12 mouse cellular contexts compared by ENCODE assay signal in the genomic region with DNA sequence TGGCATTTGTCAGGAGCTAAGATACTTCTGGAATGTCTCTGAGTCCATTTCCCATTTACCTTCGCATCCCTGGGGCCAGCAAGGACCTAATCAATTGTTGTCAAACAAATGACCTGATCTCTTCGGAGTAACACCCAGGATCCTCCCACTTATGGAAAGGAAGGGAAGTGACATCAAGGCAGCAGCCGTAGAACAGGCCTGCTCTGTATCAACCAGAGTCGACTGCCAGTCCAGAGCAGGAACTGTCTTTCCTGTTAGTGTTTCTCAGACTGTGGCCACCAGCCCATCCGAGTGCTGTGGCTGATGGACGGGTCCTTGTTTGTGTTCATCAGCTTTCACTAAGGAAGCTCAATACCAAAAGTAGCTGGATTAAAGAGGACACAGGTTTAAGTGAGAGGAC. TPM values are rescaled to one million over a fixed set of nuclear protein-coding genes. Genes with fewer than 3 reads are reported as not detected.
DNase-seq lines count a peak whose midpoint lies in the region; ATAC-seq and TF ChIP-seq lines count a peak whose summit lies in the region.
"Had no signal": no experiment of that assay in that cellular context is flagged by ENCODE, and none has a peak within 500 bp of the region (broad histone marks: within the 10 kb centered on the region; RNA-seq: fewer than 3 reads in every experiment).

No protein-coding gene starts in this region.

- H3K9ac ChIP-seq in hindbrain, embryonic 14.5 days = no peak overlapping the region
- no peak overlapping the region for H3K9ac ChIP-seq in hindbrain, embryonic 12.5 days
- no peak overlapping the region; the same call in 1 of the 2 replicates for H3K9ac ChIP-seq in heart, embryonic 14.5 days (ENCODE audit: low read length)

- H3K27ac ChIP-seq in hindbrain, embryonic 14.5 days = peak overlapping the region; percentile 32; the same call in 1 of the 2 replicates
- no peak overlapping the region for H3K27ac ChIP-seq in hindbrain, embryonic 12.5 days
- H3K27ac ChIP-seq in bone marrow macrophage, adult 2 months (ENCODE audit: insufficient read depth, low read depth, low read length) = peak overlapping the region; percentile 23
- H3K27ac ChIP-seq in heart, embryonic 14.5 days (replicated peaks in 1 of 2; ENCODE audit: control insufficient read depth in 1 of 2, insufficient read depth in 1 of 2, low read depth in 2 of 2, low read length in 2 of 2) = peak overlapping the region; percentile 48 to 67

- no peaks in the 10 kb centered on the region for H3K9me3 ChIP-seq in hindbrain, embryonic 14.5 days (ENCODE audit: control insufficient read depth, low read length)
- H3K9me3 ChIP-seq in hindbrain, embryonic 12.5 days (replicated peaks) = no peaks in the 10 kb centered on the region
- H3K9me3 ChIP-seq in heart, embryonic 14.5 days (ENCODE audit: control insufficient read depth, low read length) = no peaks in the 10 kb centered on the region

- no peak for ATAC-seq in hindbrain, embryonic 14.5 days (ENCODE audit: low FRiP score)
- ATAC-seq in hindbrain, embryonic 12.5 days (ENCODE audit: low FRiP score) = no peak
- ATAC-seq in heart, embryonic 14.5 days (ENCODE audit: insufficient number of reproducible peaks, insufficient read depth, low FRiP score, low read depth) = no peak

- no peaks in the 10 kb centered on the region for H3K27me3 ChIP-seq in hindbrain, embryonic 14.5 days (ENCODE audit: control insufficient read depth, insufficient read depth, low read length)
- H3K27me3 ChIP-seq in hindbrain, embryonic 12.5 days = 0 out of 2 replicates have a peak, but pooled peaks cover 4% of the 10 kb centered on the region
- H3K27me3 ChIP-seq in heart, embryonic 14.5 days (ENCODE audit: control insufficient read depth, insufficient read depth, low read length) = no peaks in the 10 kb centered on the region

- TF ChIP-seq POLR2A in bone marrow macrophage, adult 2 months (IDR thresholded peaks at IDR 0.05; ENCODE audit: borderline replicate concordance, low read depth, low read length) = no peak

- H3K36me3 ChIP-seq in hindbrain, embryonic 14.5 days (replicated peaks; ENCODE audit: control insufficient read depth, insufficient read depth) = no peaks in the 10 kb centered on the region
- no peaks in the 10 kb centered on the region for H3K36me3 ChIP-seq in hindbrain, embryonic 12.5 days
- no peaks in the 10 kb centered on the region for H3K36me3 ChIP-seq in heart, embryonic 14.5 days (ENCODE audit: control insufficient read depth, insufficient read depth, low read length)

- H3K4me3 ChIP-seq in hindbrain, embryonic 14.5 days (replicated peaks; ENCODE audit: low read length) = no peak overlapping the region
- H3K4me3 ChIP-seq in hindbrain, embryonic 12.5 days = no peak overlapping the region
- H3K4me3 ChIP-seq in bone marrow macrophage, adult 2 months (ENCODE audit: insufficient read depth, low read length) = no peak overlapping the region
- H3K4me3 ChIP-seq in heart, embryonic 14.5 days (ENCODE audit: control insufficient read depth in 1 of 2, insufficient read depth in 1 of 2, low read depth in 1 of 2, low read length in 2 of 2) = no peak overlapping the region
- H3K4me3 ChIP-seq: erythroblast, embryonic 14.5 days had no signal

- 61% methylated on average over 6 of the region's 6 CpGs for WGBS in hindbrain, embryonic 14.5 days
- 55% methylated on average over 6 of the region's 6 CpGs for WGBS in hindbrain, embryonic 12.5 days
- WGBS in heart, embryonic 14.5 days = 13% methylated on average over 6 of the region's 6 CpGs

- no peak overlapping the region for H3K4me2 ChIP-seq in hindbrain, embryonic 14.5 days (replicated peaks)
- no peak overlapping the region for H3K4me2 ChIP-seq in hindbrain, embryonic 12.5 days (replicated peaks)
- H3K4me2 ChIP-seq in heart, embryonic 14.5 days (ENCODE audit: low read length) = no peak overlapping the region

- peaks cover 14% of the 10 kb centered on the region; the same call in 1 of the 2 replicates for H3K4me1 ChIP-seq in hindbrain, embryonic 14.5 days (replicated peaks; ENCODE audit: control insufficient read depth, insufficient read depth, low read length)
- H3K4me1 ChIP-seq in hindbrain, embryonic 12.5 days = peaks cover 35% of the 10 kb centered on the region
- peaks cover 57% of the 10 kb centered on the region for H3K4me1 ChIP-seq in bone marrow macrophage, adult 2 months (ENCODE audit: control insufficient read depth, insufficient read depth, low read length)
- H3K4me1 ChIP-seq in heart, embryonic 14.5 days (ENCODE audit: control insufficient read depth in 2 of 2, insufficient read depth in 2 of 2, low read length in 2 of 2) = peaks cover 59 to 81% of the 10 kb centered on the region in 2 experiments

- TF ChIP-seq CTCF in bone marrow macrophage, adult 2 months (IDR thresholded peaks at IDR 0.05; ENCODE audit: low read depth, low read length) = no peak

- no peak for DNase-seq in hindbrain, embryonic 14.5 days (ENCODE audit: low spot score)
- DNase-seq in lung, postnatal 25 days (ENCODE audit: low spot score) = peak; percentile 57
- no peak for DNase-seq in embryo, embryonic 9.5 days (ENCODE audit: extremely low spot score)
- no peak for DNase-seq in thymus, postnatal 14 days
- no peak for DNase-seq in ovary, adult 18-20 months (ENCODE audit: low spot score)
- DNase-seq: gastrocnemius, postnatal 25 days; kidney, postnatal 4 days had no signal

RNA-seq across cellular contexts. Expression of a gene that starts 10.3 kb away (rescaled TPM):
- polyA plus RNA-seq in hindbrain, embryonic 14.5 days (2014; fragmentation: Nextera tagmentation; extraction: Ambion mirVana) = 40.1 and 42.3 TPM in 2 replicates
- polyA plus RNA-seq in hindbrain, embryonic 12.5 days (2016; fragmentation: Nextera tagmentation; extraction: Ambion mirVana) = 17.2 and 18.5 TPM in 2 replicates
- polyA plus RNA-seq in bone marrow macrophage, adult 2 months (2012; ENCODE audit: insufficient read depth, insufficient read length, missing spikeins) = 40.4 and 43.2 TPM in 2 replicates
- 9.2 and 11.3 TPM in 2 replicates for polyA plus RNA-seq in heart, embryonic 14.5 days (2014; fragmentation: Nextera tagmentation; extraction: Ambion mirVana)

RNA-seq across cellular contexts. Expression of a gene that starts 23.0 kb away (rescaled TPM):
- polyA plus RNA-seq in hindbrain, embryonic 14.5 days (2014; fragmentation: Nextera tagmentation; extraction: Ambion mirVana) = 25.5 and 26.4 TPM in 2 replicates
- 30.6 and 36.8 TPM in 2 replicates for polyA plus RNA-seq in hindbrain, embryonic 12.5 days (2016; fragmentation: Nextera tagmentation; extraction: Ambion mirVana)
- 33.5 and 36.9 TPM in 2 replicates for polyA plus RNA-seq in bone marrow macrophage, adult 2 months (2012; ENCODE audit: insufficient read depth, insufficient read length, missing spikeins)
- polyA plus RNA-seq in heart, embryonic 14.5 days (2014; fragmentation: Nextera tagmentation; extraction: Ambion mirVana) = 29.7 and 32.6 TPM in 2 replicates

RNA-seq across cellular contexts. Expression of a gene that starts 53.0 kb away (rescaled TPM):
- polyA plus RNA-seq in hindbrain, embryonic 14.5 days (2014; fragmentation: Nextera tagmentation; extraction: Ambion mirVana) = 1.6 and 3.3 TPM in 2 replicates
- 1.6 and 3.0 TPM in 2 replicates for polyA plus RNA-seq in hindbrain, embryonic 12.5 days (2016; fragmentation: Nextera tagmentation; extraction: Ambion mirVana)
- not detected in 2 replicates for polyA plus RNA-seq in bone marrow macrophage, adult 2 months (2012; ENCODE audit: insufficient read depth, insufficient read length, missing spikeins)
- polyA plus RNA-seq in heart, embryonic 14.5 days (2014; fragmentation: Nextera tagmentation; extraction: Ambion mirVana) = not detected in 2 replicates
- polyA plus RNA-seq: erythroblast, embryonic 14.5 days; small intestine, adult 2 months had no signal
